Mouse (Mus musculus): Measurements from ENCODE around the gene Otulin. TPM values are rescaled to one million over a fixed set of nuclear protein-coding genes. Genes with fewer than 3 reads are reported as not detected.
A peak's percentile ranks its signal among the peaks of the same experiment; 100 is the strongest.

Gene Otulin
- total RNA-seq, 2 experiments from 2014 or later: 26.6 to 26.8 TPM

DNA sequence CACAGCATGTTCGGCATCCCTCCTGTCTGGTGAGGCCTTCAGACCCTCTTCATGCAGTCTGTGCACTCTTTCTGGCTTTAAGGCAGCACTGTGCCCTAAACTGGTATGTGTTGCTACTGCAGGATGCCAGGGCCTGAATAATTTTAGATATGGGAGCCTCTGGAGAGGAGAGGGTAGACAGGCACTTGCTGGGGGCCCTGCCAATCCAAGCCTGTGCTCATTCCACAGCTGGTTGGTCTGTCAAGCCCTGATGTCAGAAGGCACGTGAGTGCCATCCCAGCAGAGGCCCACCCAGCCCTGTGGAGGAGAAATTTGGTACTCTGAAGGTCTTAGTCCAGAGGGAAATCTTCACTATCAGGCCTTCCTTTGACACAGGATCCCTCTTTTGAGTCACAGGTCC is 49.7 kb downstream of the Otulin start:
- peak; percentile 55 to 80 for DNase-seq

DNA sequence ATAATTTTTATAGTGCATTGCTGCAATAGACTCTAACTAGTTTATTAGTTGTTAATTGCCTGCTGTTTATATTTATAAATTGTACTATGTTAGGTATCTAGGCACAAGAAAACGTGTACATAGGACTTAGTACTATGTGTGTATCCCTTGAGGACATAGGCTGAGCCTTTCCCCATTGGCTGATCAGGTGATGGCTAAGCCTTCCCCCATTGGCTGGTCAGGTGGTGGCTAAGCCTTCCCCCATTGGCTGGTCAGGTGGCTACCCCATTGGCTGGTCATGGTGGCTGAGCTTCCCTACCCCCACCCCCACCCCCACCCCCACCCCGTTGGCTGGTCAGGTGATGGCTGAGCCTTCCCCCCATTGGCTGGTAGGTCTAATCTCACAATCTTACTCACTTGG is 50.6 kb downstream of the Otulin start:
- DNase-seq: no peak

DNA sequence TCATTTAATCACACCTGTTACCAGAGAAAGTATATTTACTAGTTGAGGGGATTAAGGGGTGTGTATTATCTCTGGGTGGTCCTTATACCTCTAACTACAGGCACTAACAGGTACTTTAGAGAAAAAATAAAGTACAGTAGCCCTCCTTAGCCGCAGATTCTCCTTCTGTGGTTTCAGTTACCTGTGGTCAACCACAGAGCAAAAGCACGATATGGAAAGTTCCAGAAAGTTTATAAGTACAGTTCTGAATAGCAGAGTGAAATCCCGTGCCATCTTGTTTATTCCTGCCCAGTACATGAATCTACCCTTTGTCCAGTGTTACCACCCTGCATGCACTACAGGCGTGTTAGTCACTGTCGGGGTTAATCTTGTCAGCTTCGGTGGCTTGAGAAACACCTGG is 51.6 kb downstream of the Otulin start:
- DNase-seq: no peak

DNA sequence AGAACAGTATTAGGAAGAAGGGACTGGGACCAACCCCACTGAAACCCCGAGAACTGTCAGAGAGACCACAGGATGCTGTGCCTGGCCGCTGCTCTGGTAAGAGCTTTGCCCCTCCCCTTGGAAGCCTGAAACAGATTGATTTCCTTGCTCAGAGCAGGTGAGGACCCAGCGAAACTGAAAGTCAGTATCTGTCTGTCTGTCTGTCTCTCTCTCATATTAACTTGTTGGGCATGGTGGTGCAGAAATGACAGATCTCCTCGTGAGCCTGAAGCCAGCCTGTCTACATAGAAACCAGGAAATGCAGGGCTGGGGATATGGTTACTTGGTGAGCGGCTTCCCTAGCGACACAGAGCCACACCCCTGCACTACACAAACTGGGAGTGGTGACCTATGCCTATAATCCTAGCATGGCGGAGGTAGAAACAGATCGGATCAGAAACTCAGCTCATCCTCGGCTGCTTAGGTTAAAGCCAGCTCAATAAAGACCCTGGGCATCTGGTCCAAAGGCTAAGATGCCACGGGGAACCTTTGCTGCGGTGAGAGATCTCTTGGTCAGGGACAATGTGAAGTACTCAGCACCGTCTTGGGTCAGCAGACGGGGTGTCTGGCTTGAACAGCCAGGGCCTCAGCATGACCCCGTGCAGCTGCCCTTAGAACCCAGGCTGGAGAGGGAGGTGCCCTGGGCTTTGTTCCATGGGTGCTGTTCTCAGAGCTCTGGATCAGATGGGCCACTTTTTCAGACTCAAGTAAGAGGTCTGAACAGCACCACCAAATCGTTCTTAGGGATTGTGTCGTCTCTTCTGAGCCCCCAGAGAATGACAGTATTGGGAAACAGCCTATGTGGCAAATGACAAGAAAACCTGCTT is 52.3 kb downstream of the Otulin start:
- no peak for DNase-seq

DNA sequence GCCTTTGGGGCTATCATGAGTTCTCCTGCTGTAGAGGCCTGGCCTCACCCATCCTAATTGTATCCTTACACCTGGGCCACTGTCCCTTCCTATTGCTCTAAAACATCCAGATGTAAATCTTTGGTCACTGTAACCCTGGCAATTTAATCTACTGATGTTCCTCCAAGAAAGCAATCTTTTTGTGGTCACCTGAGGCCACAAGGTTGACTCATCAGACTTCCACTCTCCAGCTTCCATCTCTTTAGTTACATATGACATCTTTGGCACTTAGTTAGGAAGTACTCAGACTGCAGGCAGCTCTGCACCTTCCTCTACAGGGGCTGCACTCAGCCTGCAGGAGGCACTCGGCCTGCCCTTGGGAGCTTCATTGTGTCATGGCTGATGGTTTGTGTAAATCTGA is 53.6 kb downstream of the Otulin start:
- DNase-seq: no peak

DNA sequence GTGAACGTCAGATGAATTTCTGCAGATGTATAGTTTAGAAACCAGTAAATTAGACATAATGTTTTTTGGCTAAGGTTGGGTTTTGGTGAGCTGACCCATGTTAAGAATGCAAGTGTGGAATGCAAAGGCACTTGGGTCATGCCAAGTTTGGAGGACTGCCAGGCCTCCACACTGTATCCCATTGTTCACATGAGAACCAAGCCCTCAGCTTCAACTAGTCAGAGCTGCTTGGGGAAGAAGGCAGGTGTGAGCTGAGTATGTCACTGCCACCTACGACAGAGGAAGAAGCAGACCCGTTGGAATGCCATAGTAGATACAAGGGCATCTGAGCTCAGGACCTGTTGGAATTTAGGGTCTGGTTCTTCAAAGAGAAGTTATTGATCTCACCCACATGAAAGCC is 54.6 kb downstream of the Otulin start:
- DNase-seq: peak in 1 of 2 experiments; percentile 55

DNA sequence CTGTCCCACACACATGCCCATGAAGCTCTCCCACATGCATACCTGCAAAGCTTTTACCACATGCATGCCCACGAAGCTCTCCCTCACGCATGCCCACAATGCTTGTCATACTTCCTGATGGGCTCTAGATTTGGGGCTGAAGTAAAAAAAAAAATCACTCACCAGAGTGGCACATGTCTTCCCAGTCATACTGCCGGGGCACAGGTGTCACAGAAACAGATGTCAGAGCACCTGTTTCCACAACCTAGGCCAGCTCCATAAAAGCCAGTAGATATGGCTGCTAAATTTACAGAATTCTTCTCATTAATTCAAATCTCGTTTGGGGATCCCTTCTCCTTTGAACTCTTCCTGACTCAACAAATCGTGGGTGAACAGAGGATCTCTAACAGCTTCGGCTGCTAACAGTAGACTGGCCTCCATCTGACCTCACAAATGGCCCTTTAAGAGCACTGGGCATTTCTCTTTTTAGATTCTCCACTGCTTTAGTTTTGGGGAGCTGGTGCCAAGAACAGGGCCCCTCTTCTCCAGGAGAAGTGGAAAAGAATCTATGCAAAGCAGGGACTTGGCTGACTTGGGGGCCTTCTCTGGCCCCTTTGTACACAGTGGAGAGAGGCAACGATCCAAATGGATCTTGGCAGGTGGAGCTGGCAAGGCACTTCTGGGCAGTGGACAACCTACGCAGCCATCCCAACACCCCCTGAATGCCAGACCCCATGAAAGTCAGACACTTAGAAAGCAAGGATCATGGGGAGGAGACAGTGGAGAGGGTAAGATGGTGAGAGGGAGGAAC is 55.3 kb downstream of the Otulin start:
- peak; percentile 54 to 57 for DNase-seq

DNA sequence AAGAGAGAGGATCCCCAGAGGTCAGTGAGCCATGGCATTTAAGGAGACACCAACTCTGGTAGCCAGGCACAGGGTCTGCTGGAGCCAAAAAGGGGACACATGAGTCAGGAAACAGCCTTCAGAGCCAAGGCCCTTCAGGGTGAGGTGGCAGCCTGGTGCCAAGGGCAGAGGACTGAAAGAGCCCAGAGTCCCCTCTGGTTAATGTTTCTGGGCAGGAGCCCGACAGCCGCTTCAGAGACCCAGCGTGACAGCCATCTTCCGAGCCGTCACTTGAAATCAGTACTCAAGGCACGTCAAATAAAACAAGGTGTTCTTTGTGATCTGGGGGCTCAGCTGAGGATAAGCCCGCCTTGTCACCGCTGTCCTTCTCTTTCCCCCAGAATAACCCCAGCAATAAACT is 59.3 kb downstream of the Otulin start:
- peak; percentile 68 to 86 for DNase-seq

DNA sequence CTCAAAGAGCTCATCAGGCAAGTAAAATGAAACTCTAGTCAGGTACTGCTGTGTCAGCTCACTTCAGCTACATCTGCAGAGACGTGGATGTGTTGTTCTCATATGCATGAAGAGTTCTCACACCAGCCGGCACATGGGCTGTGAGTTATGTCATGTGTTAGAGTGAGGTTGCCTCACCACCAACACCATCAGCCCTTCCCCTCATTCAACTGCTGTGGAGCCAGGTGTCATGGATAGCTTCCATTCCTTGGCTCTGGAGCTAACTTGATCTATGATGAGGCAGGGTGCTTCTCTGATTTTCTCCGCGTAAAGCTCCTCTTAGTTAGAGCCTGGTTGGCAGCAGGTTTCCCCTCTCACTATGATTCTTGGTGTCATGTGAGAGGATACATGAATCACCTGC is 60.1 kb downstream of the Otulin start:
- DNase-seq: no peak

DNA sequence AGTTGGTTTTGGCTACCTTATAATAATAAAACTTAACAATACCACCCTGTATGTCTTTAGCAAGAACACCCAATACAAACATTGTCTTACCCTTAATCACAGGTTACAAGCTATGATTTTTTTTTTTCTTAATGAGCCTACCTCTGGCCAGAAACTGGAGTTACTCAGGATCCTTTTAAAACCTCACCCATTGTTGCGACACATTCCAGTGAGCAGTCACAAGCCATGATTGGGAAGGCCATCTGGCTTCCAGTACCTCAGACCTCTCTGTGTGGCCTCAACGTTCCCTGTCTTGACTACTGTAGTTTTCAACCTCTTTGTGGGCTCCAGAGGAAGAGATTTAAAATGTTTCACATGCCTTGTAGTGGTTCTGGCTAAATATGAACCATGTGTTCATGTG is 60.6 kb downstream of the Otulin start:
- DNase-seq: no peak

DNA sequence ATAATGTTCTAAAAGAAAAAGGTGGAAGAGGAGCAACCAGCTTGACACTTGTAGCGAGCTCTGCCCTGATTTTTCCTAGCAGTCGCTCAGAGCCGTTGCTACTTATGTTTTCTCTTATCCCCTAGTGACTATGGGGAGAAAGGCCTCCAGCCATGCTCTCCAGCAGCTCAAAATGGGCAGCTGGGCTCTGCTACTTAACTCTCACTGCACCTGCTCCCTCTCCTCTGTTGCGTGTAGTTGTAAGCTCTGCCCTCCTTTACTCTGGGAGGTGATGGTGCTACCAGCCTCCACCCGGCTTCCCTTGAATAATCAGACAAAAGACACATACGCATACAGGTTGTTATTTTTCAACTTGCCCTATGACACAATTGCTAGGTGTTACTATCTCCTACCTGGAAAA is 62.1 kb downstream of the Otulin start:
- DNase-seq: no peak

DNA sequence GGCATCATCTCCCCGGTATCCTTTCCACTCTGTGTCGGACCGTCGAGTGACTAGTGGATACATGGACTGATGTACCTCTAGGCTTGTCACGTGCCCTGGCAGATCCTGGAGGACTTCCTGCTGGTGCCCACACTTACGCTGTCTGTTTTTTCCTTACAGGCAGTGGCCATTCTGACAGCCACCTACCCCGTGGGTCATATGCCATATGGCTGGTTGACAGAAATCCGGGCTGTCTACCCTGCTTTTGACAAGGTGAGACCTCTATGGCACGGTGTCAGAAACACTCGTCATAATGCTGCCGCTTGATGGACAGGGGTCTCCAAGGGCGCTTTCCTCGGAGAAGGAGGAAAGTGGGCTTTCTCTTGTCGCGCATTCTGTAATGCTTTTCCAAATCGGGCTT is 63.1 kb downstream of the Otulin start:
- DNase-seq: no peak

DNA sequence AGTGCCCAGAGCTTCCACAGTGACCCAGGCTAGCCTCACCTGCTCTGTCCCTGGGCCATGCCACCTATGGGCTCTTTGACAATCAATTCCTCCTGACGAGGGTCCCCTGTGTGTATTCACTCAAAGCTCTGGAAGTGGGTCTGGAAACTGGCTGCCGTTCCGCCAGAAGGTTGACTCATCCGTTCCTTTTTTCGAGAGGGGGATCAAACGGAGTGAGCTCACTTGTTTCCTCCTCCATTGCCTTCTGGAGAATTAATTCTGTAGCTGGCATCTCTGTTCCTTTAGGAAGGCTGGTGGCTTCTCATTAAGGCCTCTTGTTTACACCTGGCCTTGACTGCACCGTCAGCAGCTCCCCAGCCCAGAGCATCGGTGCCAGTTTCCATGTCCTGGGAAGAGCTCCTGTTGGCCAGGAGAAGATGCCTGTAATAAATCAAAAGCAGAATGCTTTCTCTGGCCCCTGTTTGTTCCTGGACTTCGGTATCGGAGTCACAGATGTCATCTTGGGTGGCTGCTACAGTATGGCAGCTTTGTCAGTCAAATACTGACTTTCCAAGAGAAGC is 64.8 kb downstream of the Otulin start:
- no peak for DNase-seq

DNA sequence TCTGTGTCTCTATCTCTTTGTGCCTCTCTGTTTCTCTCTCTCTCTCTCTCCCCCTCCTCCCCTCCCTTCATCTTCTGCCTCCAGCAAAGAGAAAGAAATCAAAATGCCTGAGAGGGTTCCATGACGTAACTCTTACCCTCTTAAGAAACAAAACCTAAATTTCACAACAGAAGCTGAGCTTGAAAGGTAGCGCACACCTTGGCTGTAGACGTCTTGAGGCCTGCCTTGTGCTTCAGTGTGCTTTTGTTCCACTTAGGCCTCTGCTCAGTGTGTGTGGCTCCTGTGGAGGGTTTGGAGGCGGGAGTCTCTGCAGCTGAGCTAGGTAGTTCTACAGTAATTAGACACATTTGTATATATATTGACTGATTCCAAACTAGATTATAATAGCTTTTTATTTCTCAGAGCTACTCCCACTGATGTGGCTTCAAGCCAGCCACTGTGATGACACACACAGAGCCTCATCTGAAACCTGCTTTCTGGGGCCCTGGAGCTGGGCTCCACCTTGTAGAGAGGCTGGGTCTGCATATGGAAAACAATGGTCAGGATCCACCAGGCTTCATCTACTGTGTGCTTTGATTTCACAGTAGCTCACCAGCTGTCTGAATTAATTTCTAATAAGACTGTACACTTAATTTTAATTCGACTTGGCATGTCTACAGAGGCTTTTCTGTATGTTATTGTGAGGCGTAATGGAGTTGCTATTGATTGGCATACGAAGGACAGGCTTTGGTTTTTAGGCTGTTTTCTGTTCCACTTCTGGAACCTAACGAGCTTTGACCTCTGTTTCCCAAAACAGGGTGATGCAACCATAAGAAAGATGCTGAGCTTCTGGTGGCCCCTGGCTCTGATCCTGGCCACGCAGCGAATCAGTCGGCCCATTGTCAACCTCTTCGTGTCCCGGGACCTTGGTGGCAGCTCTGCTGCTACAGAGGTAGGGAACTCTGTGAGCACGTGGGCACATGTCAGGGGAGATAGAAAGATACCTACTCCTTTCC is 66.1 kb downstream of the Otulin start:
- DNase-seq: no peak

DNA sequence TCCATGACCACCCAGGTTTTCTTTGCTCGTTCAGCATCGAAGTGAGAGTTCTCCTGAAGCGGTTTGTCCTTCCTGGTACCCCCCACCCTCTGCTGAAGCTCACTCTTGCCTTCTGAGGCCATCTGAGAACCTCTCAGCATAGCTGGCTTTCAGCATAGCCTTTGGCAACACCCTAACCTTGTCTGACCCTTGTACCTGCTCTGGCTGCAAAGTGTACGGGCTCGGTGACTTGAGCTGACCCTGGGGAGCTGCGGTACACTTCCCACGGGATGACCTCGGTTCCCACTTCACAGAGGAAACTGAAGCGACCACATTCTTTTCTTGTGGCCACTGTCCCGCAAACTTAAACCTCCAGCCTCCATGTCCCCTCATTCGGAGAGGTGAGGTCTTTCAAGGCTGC is 70.2 kb downstream of the Otulin start:
- no peak for DNase-seq

DNA sequence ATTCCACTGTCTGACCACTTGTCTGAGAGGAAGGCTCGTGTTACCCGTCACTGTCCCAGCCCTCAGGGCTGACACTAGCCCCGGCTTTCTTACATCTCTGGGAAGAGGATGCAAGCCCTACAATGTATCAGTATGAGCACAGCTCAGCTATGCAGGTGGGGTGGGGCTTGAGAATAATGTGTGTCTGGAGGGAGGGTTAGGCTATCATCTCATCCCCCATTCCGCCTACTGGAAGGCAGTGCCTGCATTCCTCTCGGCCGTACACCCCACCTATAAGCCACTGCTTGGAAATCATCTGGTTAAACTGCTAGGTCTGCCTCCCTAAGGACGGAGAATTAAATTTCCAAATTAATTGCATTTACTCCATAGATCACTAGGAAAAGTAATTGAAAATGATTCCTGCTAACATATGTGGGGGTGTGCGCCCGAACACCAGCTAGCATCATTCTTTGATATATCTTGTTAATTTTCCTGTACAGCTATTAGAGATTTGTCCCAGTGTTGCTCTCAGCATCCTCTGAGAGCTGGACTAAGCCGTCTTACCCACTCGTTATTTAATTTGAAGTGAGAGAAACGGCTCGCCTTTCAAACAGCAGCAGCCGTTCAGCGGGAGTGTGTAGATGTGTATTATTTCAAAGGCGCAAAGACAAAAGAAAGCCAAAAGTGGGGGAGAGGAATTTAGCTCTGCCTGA is 71.9 kb downstream of the Otulin start:
- DNase-seq: no peak

DNA sequence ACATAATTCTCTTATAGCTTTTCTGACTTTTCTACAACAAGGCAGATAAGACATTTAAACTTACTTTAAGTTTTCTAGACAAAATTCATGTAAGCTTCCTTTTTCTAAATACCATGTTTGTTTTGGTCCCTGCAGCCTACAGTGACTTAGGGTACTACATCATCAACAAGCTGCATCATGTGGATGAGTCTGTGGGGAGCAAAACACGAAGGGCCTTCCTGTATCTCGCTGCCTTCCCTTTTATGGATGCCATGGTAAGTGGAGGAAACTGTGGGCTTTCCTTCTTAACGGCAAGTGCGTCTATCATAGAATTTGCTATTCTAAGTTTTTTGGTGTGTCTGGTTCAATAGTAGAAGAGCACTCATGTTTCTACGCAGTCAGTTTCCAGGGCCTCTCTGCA is 76.9 kb downstream of the Otulin start:
- no peak for DNase-seq

DNA sequence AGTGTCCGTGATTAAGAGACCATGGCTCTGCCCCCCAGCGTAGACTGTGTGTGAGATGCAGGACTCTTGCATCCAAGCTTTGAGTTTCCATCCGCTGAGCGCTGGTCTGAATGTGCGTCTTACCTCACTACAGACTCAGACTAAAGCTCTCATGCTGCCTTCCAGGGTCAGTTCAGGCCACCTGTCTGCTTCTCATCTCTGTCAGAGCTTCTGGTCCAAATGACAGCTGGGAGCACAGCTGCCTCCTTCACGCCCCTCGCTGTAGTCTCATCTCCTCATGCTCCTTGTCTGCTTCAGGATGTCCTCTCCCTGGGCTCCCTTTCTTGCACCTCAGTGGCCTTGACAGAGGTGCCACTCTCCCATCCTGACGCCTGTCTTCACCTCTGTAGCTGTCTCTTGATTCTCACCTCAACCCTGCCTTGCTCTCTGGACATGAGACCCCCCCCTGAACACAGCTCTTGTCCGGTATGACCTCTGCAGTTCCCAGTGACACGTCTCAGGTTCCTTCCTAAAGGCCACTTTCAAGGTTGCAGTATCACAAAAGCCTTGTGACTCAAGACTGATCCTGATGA is 78.3 kb downstream of the Otulin start:
- DNase-seq: peak; percentile 30 to 46

DNA sequence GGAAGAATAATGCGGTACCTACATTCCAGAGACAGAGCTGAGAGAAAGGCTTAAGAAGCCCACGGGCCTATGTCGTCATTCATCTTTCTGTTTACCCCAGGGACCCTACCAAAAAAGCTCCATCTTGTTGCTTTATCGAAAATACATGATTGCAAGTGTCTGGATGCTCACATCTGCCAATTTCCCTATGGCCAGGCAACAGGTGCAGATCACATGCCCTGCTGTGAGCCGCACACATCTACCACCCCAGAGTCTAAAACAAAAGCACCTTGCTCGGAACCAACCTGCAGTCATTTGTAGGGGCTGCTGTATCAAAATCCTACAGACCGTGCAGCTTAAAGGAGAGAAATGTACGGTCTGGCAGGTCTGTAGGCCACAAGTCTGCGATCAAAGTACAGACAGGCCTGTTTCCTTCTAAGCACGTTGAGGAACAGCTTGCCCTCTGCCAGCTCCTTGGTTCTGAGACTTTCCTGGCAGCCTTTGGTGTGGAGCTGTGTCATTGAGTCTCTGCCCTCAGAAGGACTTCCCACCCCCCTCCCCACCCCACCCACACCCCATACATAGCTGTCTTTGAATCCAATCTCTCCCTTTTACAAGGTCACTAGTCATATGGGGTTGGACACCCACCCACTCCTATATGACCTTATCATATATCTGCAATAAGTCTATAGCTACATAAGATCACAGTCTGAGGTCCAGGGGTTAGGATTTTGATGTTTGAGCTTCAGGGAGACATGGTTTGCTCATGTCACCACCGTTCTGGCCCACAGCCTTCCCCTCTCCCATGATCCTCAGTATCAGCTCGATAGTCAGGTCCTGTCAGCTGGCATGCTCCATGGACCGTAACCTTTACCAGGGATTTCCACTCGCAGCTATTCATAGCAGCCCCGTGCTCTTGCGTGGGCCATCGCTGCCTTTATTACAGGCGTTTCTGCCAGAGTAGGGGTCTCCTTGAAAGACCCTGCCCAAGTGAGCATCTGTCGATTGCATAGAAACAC is 79.1 kb downstream of the Otulin start:
- DNase-seq: peak; percentile 62 to 66
